Mouse (Mus musculus) lung, adult 2 months (tissue): ENCODE data around the gene Mrpl23. TPM values are rescaled to one million over a fixed set of nuclear protein-coding genes. Genes with fewer than 3 reads are reported as not detected.

Source experiments
- DNase-seq: peaks from one replicate; pipeline ENCODE4 v3.0.0; 2022
- H3K4me1 ChIP-seq: fragments of 200-500 bp; 2 replicates; pipeline ENCODE4 v1.6.1; 2011; ENCODE audit warnings: low read length; ENCODE audit not compliant: control insufficient read depth, insufficient read depth
- H3K4me3 ChIP-seq: fragments of 200-500 bp; replicated peaks from 2 replicates; pipeline ENCODE3; 2011; ENCODE audit warnings: low read depth, mild to moderate bottlenecking, control low read depth, low read length; ENCODE audit errors: extremely low read depth
- CTCF ChIP-seq: fragments of 200-500 bp; IDR thresholded peaks from 2 replicates; pipeline ENCODE4 v1.5.1; 2011; ENCODE audit warnings: mild to moderate bottlenecking, low read length, control low read depth; ENCODE audit not compliant: insufficient read depth
- POLR2A ChIP-seq: fragments of 200-500 bp; IDR thresholded peaks from 2 replicates; pipeline ENCODE4 v1.6.1; 2011; ENCODE audit warnings: low read depth, mild to moderate bottlenecking, control low read depth, low read length, borderline replicate concordance; ENCODE audit errors: extremely low read depth
- WGBS: fragments of 180-500 bp; shearing (Covaris S2); methylation state at CpG from one replicate; pipeline ENCODE4 v1.1.7; 2018; 5-methylcytosine and 5-hydroxymethylcytosine counted together
- polyA plus RNA-seq: library from polyadenylated mRNA; depleted of rRNA; stranded (reverse); fragments of >200 nt; gene quantifications from 2 replicates; pipeline ENCODE4 v1.2.3, GENCODE M21; 2012

The Mrpl23 gene
- polyA plus RNA-seq, 1 experiment: 10.3 TPM

GRCm38 (mm10) chr7:142533059-142533855, 771 bp downstream of the Mrpl23 start:
- DNase-seq: peak; percentile 85
- TF ChIP-seq POLR2A (peak; percentile 38; the same call in 1 of the 2 replicates), CTCF (peak; percentile 64)
- 1% methylated on average over 44 of the region's 44 CpGs for WGBS
- H3K4me1 ChIP-seq: peaks cover 3% of the 10 kb centered on the region; the same call in 1 of the 2 replicates
- H3K4me3 ChIP-seq: peak overlapping the region; percentile 84

- TF ChIP-seq CTCF: no peak
- no peak for TF ChIP-seq POLR2A
- Histone ChIP-seq H3K4me3 (no peak overlapping the region), H3K4me1 (peaks cover 3% of the 10 kb centered on the region; the same call in 1 of the 2 replicates)
- no peak for DNase-seq
- 62% methylated on average over 4 of the region's 4 CpGs for WGBS
Observed at GRCm38 (mm10) chr7:142535116-142535515, 2.6 kb downstream of the Mrpl23 start.

- WGBS: 94% methylated on average over 5 of the region's 5 CpGs
- no peak overlapping the region for H3K4me3 ChIP-seq
- TF ChIP-seq CTCF (no peak), POLR2A (no peak)
- peaks cover 3% of the 10 kb centered on the region; the same call in 1 of the 2 replicates for H3K4me1 ChIP-seq
- DNase-seq: no peak
Observed at GRCm38 (mm10) chr7:142535832-142536231, 3.3 kb downstream of the Mrpl23 start.

- no peak overlapping the region for H3K4me3 ChIP-seq
- no peak for TF ChIP-seq CTCF
- TF ChIP-seq POLR2A: no peak
- DNase-seq: no peak
- 86% methylated on average over 5 of the region's 5 CpGs for WGBS
- peaks cover 3% of the 10 kb centered on the region; the same call in 1 of the 2 replicates for H3K4me1 ChIP-seq
Observed at GRCm38 (mm10) chr7:142537181-142537580, 4.7 kb downstream of the Mrpl23 start.

GRCm38 (mm10) chr7:142537879-142538278, 5.4 kb downstream of the Mrpl23 start:
- 16% methylated on average over 6 of the region's 6 CpGs for WGBS
- Histone ChIP-seq H3K4me1 (peaks cover 3% of the 10 kb centered on the region; the same call in 1 of the 2 replicates), H3K4me3 (no peak overlapping the region)
- DNase-seq: peak; percentile 38
- TF ChIP-seq POLR2A: no peak
- TF ChIP-seq CTCF: peak; percentile 58

GRCm38 (mm10) chr7:142538291-142538690, 5.8 kb downstream of the Mrpl23 start:
- no peak for DNase-seq
- Histone ChIP-seq H3K4me1 (peaks cover 3% of the 10 kb centered on the region; the same call in 1 of the 2 replicates), H3K4me3 (no peak overlapping the region)
- no peak for TF ChIP-seq POLR2A
- TF ChIP-seq CTCF: no peak
- 72% methylated on average over 4 of the region's 4 CpGs for whole genome bisulfite sequencing

GRCm38 (mm10) chr7:142538766-142539165, 6.3 kb downstream of the Mrpl23 start:
- no peak overlapping the region for H3K4me3 ChIP-seq
- no peak for DNase-seq
- H3K4me1 ChIP-seq: no peaks in the 10 kb centered on the region
- TF ChIP-seq POLR2A: no peak
- TF ChIP-seq CTCF: no peak
- WGBS: 53% methylated on average over 6 of the region's 6 CpGs

- Histone ChIP-seq H3K4me3 (no peak overlapping the region), H3K4me1 (no peaks in the 10 kb centered on the region)
- 71% methylated on average over 8 of the region's 8 CpGs for WGBS
- TF ChIP-seq CTCF (no peak), POLR2A (no peak)
- no peak for DNase-seq
Observed at GRCm38 (mm10) chr7:142539828-142540227, 7.3 kb downstream of the Mrpl23 start.

- 63% methylated on average over 11 of the region's 11 CpGs for WGBS
- Histone ChIP-seq H3K4me1 (no peaks in the 10 kb centered on the region), H3K4me3 (no peak overlapping the region)
- no peak for DNase-seq
- TF ChIP-seq CTCF: no peak
- TF ChIP-seq POLR2A: no peak
Observed at GRCm38 (mm10) chr7:142542771-142543303, 10.4 kb downstream of the Mrpl23 start.

GRCm38 (mm10) chr7:142545967-142546366, 13.5 kb downstream of the Mrpl23 start:
- H3K4me1 ChIP-seq: no peaks in the 10 kb centered on the region
- 83% methylated on average over 7 of the region's 7 CpGs for WGBS
- no peak for TF ChIP-seq CTCF
- TF ChIP-seq POLR2A: no peak
- DNase-seq: no peak
- H3K4me3 ChIP-seq: no peak overlapping the region
